Mouse (Mus musculus): Measurements from ENCODE around the gene Krt86. TPM values are rescaled to one million over a fixed set of nuclear protein-coding genes. Genes with fewer than 3 reads are reported as not detected.

The Krt86 gene
- total and polyA plus RNA-seq, 3 experiments = not detected

DNA sequence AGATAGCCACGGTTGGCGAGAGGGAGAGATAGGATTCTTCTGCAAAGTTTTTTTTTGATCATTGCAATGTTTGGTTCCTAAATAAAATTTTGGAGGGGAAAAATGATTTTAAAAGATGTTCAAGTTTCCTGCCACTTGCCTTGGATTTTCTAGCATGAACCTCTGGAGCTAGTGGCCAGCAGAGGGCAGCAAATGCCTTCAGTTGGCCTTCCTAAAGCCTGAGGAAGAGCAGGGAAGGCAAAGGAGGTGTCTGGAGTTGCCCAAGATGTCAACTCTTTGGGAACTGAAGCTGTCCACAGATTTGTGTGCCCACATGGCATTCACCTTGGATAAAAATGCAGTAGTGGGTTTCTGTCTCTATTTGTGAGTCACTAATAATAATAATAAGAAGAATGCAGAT is 46.5 kb downstream of the Krt86 start:
- H3K79me2 ChIP-seq (replicated peaks; ENCODE audit: control insufficient read depth, extremely low read depth, insufficient read depth, poor library complexity, severe bottlenecking) = no peaks in the 10 kb centered on the region

DNA sequence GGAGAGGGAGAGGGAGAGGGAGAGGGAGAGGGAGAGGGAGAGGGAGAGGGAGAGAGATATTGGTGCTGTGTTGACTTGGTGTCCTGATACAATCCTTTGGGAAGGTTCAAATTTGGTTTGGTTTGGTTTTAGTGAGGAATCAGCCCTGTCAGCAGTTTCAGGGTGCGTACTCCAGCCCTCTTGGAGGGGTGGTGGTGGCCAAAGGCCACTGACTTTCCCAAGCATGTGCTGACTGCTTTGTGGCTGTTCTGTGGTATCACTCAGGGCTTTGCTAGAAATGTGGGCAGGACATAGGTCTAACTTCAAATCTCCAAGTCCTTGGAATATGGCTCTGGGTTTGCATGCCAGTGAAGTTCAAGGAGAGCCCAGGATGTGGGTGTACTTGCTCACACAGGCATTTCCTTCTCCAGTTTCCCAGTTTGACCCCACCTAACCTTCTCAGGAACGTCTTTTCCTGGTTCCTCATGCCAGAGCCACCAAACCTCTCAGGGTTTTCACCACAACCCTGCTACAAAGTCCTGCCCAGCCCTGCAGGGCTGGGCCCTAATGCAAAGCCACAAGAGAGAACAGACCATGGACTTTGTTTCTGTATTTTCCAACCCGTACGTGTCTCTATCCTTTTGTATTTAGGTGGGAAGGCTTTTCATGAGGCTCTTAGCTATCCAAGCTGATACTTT is 49.4 kb downstream of the Krt86 start:
- Histone ChIP-seq H3K4me3 (replicated peaks in 1 of 3; ENCODE audit: low read depth in 2 of 3, low read length in 2 of 3, poor library complexity in 1 of 3) (no peak overlapping the region), H3K79me2 (replicated peaks; ENCODE audit: control insufficient read depth, extremely low read depth, insufficient read depth, poor library complexity, severe bottlenecking) (no peaks in the 10 kb centered on the region), H3K27ac (ENCODE audit: insufficient read depth, low read depth) (no peak overlapping the region), H3K9me3 (replicated peaks; ENCODE audit: low read length) (no peaks in the 10 kb centered on the region), H3K4me1 (ENCODE audit: control insufficient read depth in 1 of 2, insufficient read depth in 2 of 2) (no peaks in the 10 kb centered on the region), H3K9ac (ENCODE audit: insufficient read depth, low read depth) (no peak overlapping the region), H3K27me3 (replicated peaks) (peaks cover 91% of the 10 kb centered on the region), H3K4me2 (ENCODE audit: insufficient read depth, low read depth, poor library complexity, severe bottlenecking) (no peak overlapping the region), H3K36me3 (replicated peaks in 1 of 2; ENCODE audit: control insufficient read depth in 1 of 2, insufficient read depth in 1 of 2, low read length in 1 of 2) (no peaks in the 10 kb centered on the region)
- dilution Hi-C loops (cut with MboI; ENCODE audit: extremely low pct_ligation_motif_present, extremely low pct_unique_long_range_greater_than_20kb, low sequenced_read_pairs) (no loop called here), in situ Hi-C loops (cut with MboI; ENCODE audit: low pct_ligation_motif_present, low pct_unique_long_range_greater_than_20kb, low sequenced_read_pairs) (loop anchor here (10.0 kb wide), 1 partner anchor 452 kb away; no protein-coding TSS in a partner anchor)
- DNase-seq (ENCODE audit: extremely low read depth) = no peak
- TF ChIP-seq RAD21 (IDR thresholded peaks at IDR 0.05; ENCODE audit: low read depth, low read length) (no peak), ZKSCAN1 (IDR thresholded peaks at IDR 0.05; ENCODE audit: borderline replicate concordance, low read depth, low read length) (no peak), ELF1 (IDR thresholded peaks at IDR 0.05; ENCODE audit: low read depth, low read length) (no peak)

More for the DNA sequence above, 46.5 kb downstream of the Krt86 start:
- dilution Hi-C loops (cut with MboI; ENCODE audit: extremely low pct_ligation_motif_present, extremely low pct_unique_long_range_greater_than_20kb, low sequenced_read_pairs) (no loop called here), in situ Hi-C loops (cut with MboI; ENCODE audit: low pct_ligation_motif_present, low pct_unique_long_range_greater_than_20kb, low sequenced_read_pairs) (loop anchor here (10.0 kb wide), 1 partner anchor 455 kb away; no protein-coding TSS in a partner anchor)
- Histone ChIP-seq H3K9ac (ENCODE audit: insufficient read depth, low read depth) (no peak overlapping the region), H3K9me3 (replicated peaks; ENCODE audit: low read length) (peaks cover 4% of the 10 kb centered on the region), H3K4me3 (replicated peaks in 1 of 3; ENCODE audit: low read depth in 2 of 3, low read length in 2 of 3, poor library complexity in 1 of 3) (no peak overlapping the region), H3K4me1 (ENCODE audit: control insufficient read depth in 1 of 2, insufficient read depth in 2 of 2) (no peaks in the 10 kb centered on the region), H3K4me2 (ENCODE audit: insufficient read depth, low read depth, poor library complexity, severe bottlenecking) (no peak overlapping the region), H3K27me3 (replicated peaks) (peaks cover 73% of the 10 kb centered on the region), H3K27ac (ENCODE audit: insufficient read depth, low read depth) (no peak overlapping the region), H3K36me3 (replicated peaks in 1 of 2; ENCODE audit: control insufficient read depth in 1 of 2, insufficient read depth in 1 of 2, low read length in 1 of 2) (no peaks in the 10 kb centered on the region)
- TF ChIP-seq PAX5 (IDR thresholded peaks at IDR 0.05; ENCODE audit: low read length) (no peak), MYC (IDR thresholded peaks at IDR 0.05; ENCODE audit: low read depth, low read length) (peak; percentile 55; the same call in 1 of the 2 replicates), CTCF (conservative IDR thresholded peaks at IDR 0.05 in 1 of 2, IDR thresholded peaks at IDR 0.05 in 1 of 2; ENCODE audit: low read depth in 2 of 2, low read length in 2 of 2) (peak; percentile 42 to 89), SIN3A (IDR thresholded peaks at IDR 0.05; ENCODE audit: low read length) (no peak), MAX (IDR thresholded peaks at IDR 0.05; ENCODE audit: low read length) (no peak), E2F4 (IDR thresholded peaks at IDR 0.05; ENCODE audit: insufficient replicate concordance, low read depth, low read length) (no peak), SMC3 (IDR thresholded peaks at IDR 0.05; ENCODE audit: low read depth, low read length) (peak; percentile 84), UBTF (IDR thresholded peaks at IDR 0.05; ENCODE audit: low read depth, low read length) (no peak), ZNF384 (IDR thresholded peaks at IDR 0.05; ENCODE audit: low read depth, low read length) (no peak), RCOR1 (conservative IDR thresholded peaks at IDR 0.05; ENCODE audit: low read depth, low read length) (no peak), JUN (IDR thresholded peaks at IDR 0.05; ENCODE audit: insufficient read depth, low read depth, low read length) (no peak), CHD2 (IDR thresholded peaks at IDR 0.05; ENCODE audit: low read length) (no peak), POLR2A (IDR thresholded peaks at IDR 0.05; ENCODE audit: low read depth, low read length) (no peak), ZC3H11A (IDR thresholded peaks at IDR 0.05; ENCODE audit: low read depth, low read length) (peak; percentile 62), NRF1 (IDR thresholded peaks at IDR 0.05; ENCODE audit: low read depth, low read length) (no peak), KAT2A (IDR thresholded peaks at IDR 0.05; ENCODE audit: insufficient replicate concordance, low read length) (no peak), ELF1 (IDR thresholded peaks at IDR 0.05; ENCODE audit: low read depth, low read length) (no peak), ETS1 (conservative IDR thresholded peaks at IDR 0.05; ENCODE audit: low read depth, low read length) (no peak), ZKSCAN1 (IDR thresholded peaks at IDR 0.05; ENCODE audit: borderline replicate concordance, low read depth, low read length) (no peak), NELFE (IDR thresholded peaks at IDR 0.05; ENCODE audit: low read depth, low read length) (no peak; the same call in 1 of the 2 replicates), RAD21 (IDR thresholded peaks at IDR 0.05; ENCODE audit: low read depth, low read length) (peak; percentile 90)
- DNase-seq (ENCODE audit: extremely low read depth) = peak; percentile 63

Other genes starting within 250 kb of the Krt86 start
- gene Grasp, start 249.3 kb upstream of the Krt86 start, total RNA-seq (2012; rRNA removed) = 2.9 and 6.7 TPM in 2 replicates
- gene Grasp, start 249.3 kb upstream of the Krt86 start, total RNA-seq (2014; rRNA removed) = 1.4 and 2.3 TPM in 2 replicates
- 2.4 TPM in 2 replicates for gene Grasp, start 249.3 kb upstream of the Krt86 start, polyA plus RNA-seq (2012; ENCODE audit: insufficient read length, low read depth)
- 0.42 and 0.89 TPM in 2 replicates for gene Nr4a1, start 219.2 kb upstream of the Krt86 start, total RNA-seq (2012; rRNA removed)
- 0.57 and 0.60 TPM in 2 replicates for gene Nr4a1, start 219.2 kb upstream of the Krt86 start, total RNA-seq (2014; rRNA removed)
- 1.1 and 1.6 TPM in 2 replicates for gene Nr4a1, start 219.2 kb upstream of the Krt86 start, polyA plus RNA-seq (2012; ENCODE audit: insufficient read length, low read depth)
- gene Atg101, start 189.2 kb upstream of the Krt86 start, total RNA-seq (2012; rRNA removed) = 56.9 and 58.8 TPM in 2 replicates
- gene Atg101, start 189.2 kb upstream of the Krt86 start, total RNA-seq (2014; rRNA removed) = 61.2 and 61.3 TPM in 2 replicates
- 49.1 and 55.9 TPM in 2 replicates for gene Atg101, start 189.2 kb upstream of the Krt86 start, polyA plus RNA-seq (2012; ENCODE audit: insufficient read length, low read depth)
- 0.13 TPM in 1 of 2 replicates, not detected in the other for gene 6030408B16Rik, start 180.3 kb upstream of the Krt86 start, total RNA-seq (2012; rRNA removed)
- 0.17 and 0.20 TPM in 2 replicates for gene 6030408B16Rik, start 180.3 kb upstream of the Krt86 start, total RNA-seq (2014; rRNA removed)
- not detected in 2 replicates for gene 6030408B16Rik, start 180.3 kb upstream of the Krt86 start, polyA plus RNA-seq (2012; ENCODE audit: insufficient read length, low read depth)
- gene Krt80, start 103.3 kb upstream of the Krt86 start, total RNA-seq (2012; rRNA removed) = not detected in 2 replicates
- not detected in 2 replicates for gene Krt80, start 103.3 kb upstream of the Krt86 start, total RNA-seq (2014; rRNA removed)
- gene Krt80, start 103.3 kb upstream of the Krt86 start, polyA plus RNA-seq (2012; ENCODE audit: insufficient read length, low read depth) = 0.20 TPM in 1 of 2 replicates, not detected in the other
- 0.55 TPM in 2 replicates for gene Krt7, start 62.4 kb upstream of the Krt86 start, total RNA-seq (2012; rRNA removed)
- gene Krt7, start 62.4 kb upstream of the Krt86 start, total RNA-seq (2014; rRNA removed) = 0.46 and 0.81 TPM in 2 replicates
- 2.5 and 4.1 TPM in 2 replicates for gene Krt7, start 62.4 kb upstream of the Krt86 start, polyA plus RNA-seq (2012; ENCODE audit: insufficient read length, low read depth)
- gene Krt87, start 34.7 kb upstream of the Krt86 start, total RNA-seq (2012; rRNA removed) = 0.08 TPM in 1 of 2 replicates, not detected in the other
- not detected in 2 replicates for gene Krt87, start 34.7 kb upstream of the Krt86 start, total RNA-seq (2014; rRNA removed)
- gene Krt87, start 34.7 kb upstream of the Krt86 start, polyA plus RNA-seq (2012; ENCODE audit: insufficient read length, low read depth) = 0.11 and 0.16 TPM in 2 replicates
- not detected in 2 replicates for gene Krt88, start 25.7 kb upstream of the Krt86 start, total RNA-seq (2012; rRNA removed)
- gene Krt88, start 25.7 kb upstream of the Krt86 start, total RNA-seq (2014; rRNA removed) = not detected in 2 replicates
- gene Krt88, start 25.7 kb upstream of the Krt86 start, polyA plus RNA-seq (2012; ENCODE audit: insufficient read length, low read depth) = not detected in 2 replicates
- gene Krt81, start 9.7 kb upstream of the Krt86 start, total RNA-seq (2012; rRNA removed) = not detected in 2 replicates
- not detected in 2 replicates for gene Krt81, start 9.7 kb upstream of the Krt86 start, total RNA-seq (2014; rRNA removed)
- gene Krt81, start 9.7 kb upstream of the Krt86 start, polyA plus RNA-seq (2012; ENCODE audit: insufficient read length, low read depth) = not detected in 2 replicates
- gene Krt83, start 18.0 kb downstream of the Krt86 start, total RNA-seq (2012; rRNA removed) = not detected in 2 replicates
- not detected in 2 replicates for gene Krt83, start 18.0 kb downstream of the Krt86 start, total RNA-seq (2014; rRNA removed)
- not detected in 2 replicates for gene Krt83, start 18.0 kb downstream of the Krt86 start, polyA plus RNA-seq (2012; ENCODE audit: insufficient read length, low read depth)
- not detected in 2 replicates for gene Gm49425, start 43.8 kb downstream of the Krt86 start, total RNA-seq (2012; rRNA removed)
- gene Gm49425, start 43.8 kb downstream of the Krt86 start, total RNA-seq (2014; rRNA removed) = not detected in 2 replicates
- not detected in 2 replicates for gene Gm49425, start 43.8 kb downstream of the Krt86 start, polyA plus RNA-seq (2012; ENCODE audit: insufficient read length, low read depth)
- not detected in 2 replicates for gene Krt84, start 59.3 kb downstream of the Krt86 start, total RNA-seq (2012; rRNA removed)
- gene Krt84, start 59.3 kb downstream of the Krt86 start, total RNA-seq (2014; rRNA removed) = not detected in 2 replicates
- not detected in 2 replicates for gene Krt84, start 59.3 kb downstream of the Krt86 start, polyA plus RNA-seq (2012; ENCODE audit: insufficient read length, low read depth)
- gene Krt82, start 77.2 kb downstream of the Krt86 start, total RNA-seq (2012; rRNA removed) = not detected in 2 replicates
- gene Krt82, start 77.2 kb downstream of the Krt86 start, total RNA-seq (2014; rRNA removed) = not detected in 2 replicates
- not detected in 2 replicates for gene Krt82, start 77.2 kb downstream of the Krt86 start, polyA plus RNA-seq (2012; ENCODE audit: insufficient read length, low read depth)
- gene Krt90, start 89.5 kb downstream of the Krt86 start, total RNA-seq (2012; rRNA removed) = not detected in 2 replicates
- not detected in 2 replicates for gene Krt90, start 89.5 kb downstream of the Krt86 start, total RNA-seq (2014; rRNA removed)
- not detected in 2 replicates for gene Krt90, start 89.5 kb downstream of the Krt86 start, polyA plus RNA-seq (2012; ENCODE audit: insufficient read length, low read depth)
- not detected in 2 replicates for gene Krt75, start 100.4 kb downstream of the Krt86 start, total RNA-seq (2012; rRNA removed)
- not detected in 2 replicates for gene Krt75, start 100.4 kb downstream of the Krt86 start, total RNA-seq (2014; rRNA removed)
- gene Krt75, start 100.4 kb downstream of the Krt86 start, polyA plus RNA-seq (2012; ENCODE audit: insufficient read length, low read depth) = not detected in 2 replicates
- not detected in 2 replicates for gene Gm5414, start 154.7 kb downstream of the Krt86 start, total RNA-seq (2012; rRNA removed)
- not detected in 2 replicates for gene Gm5414, start 154.7 kb downstream of the Krt86 start, total RNA-seq (2014; rRNA removed)
- gene Gm5414, start 154.7 kb downstream of the Krt86 start, polyA plus RNA-seq (2012; ENCODE audit: insufficient read length, low read depth) = not detected in 2 replicates
- not detected in 2 replicates for gene Gm5478, start 173.9 kb downstream of the Krt86 start, total RNA-seq (2012; rRNA removed)
- not detected in 2 replicates for gene Gm5478, start 173.9 kb downstream of the Krt86 start, total RNA-seq (2014; rRNA removed)
- gene Gm5478, start 173.9 kb downstream of the Krt86 start, polyA plus RNA-seq (2012; ENCODE audit: insufficient read length, low read depth) = not detected in 2 replicates
- not detected in 2 replicates for gene Krt6b, start 206.8 kb downstream of the Krt86 start, total RNA-seq (2012; rRNA removed)
- not detected in 2 replicates for gene Krt6b, start 206.8 kb downstream of the Krt86 start, total RNA-seq (2014; rRNA removed)
- gene Krt6b, start 206.8 kb downstream of the Krt86 start, polyA plus RNA-seq (2012; ENCODE audit: insufficient read length, low read depth) = not detected in 2 replicates
- not detected in 2 replicates for gene Krt6a, start 220.8 kb downstream of the Krt86 start, total RNA-seq (2012; rRNA removed)
- not detected in 2 replicates for gene Krt6a, start 220.8 kb downstream of the Krt86 start, total RNA-seq (2014; rRNA removed)
- gene Krt6a, start 220.8 kb downstream of the Krt86 start, polyA plus RNA-seq (2012; ENCODE audit: insufficient read length, low read depth) = not detected in 2 replicates
- gene Krt5, start 239.4 kb downstream of the Krt86 start, total RNA-seq (2012; rRNA removed) = not detected in 2 replicates
- gene Krt5, start 239.4 kb downstream of the Krt86 start, total RNA-seq (2014; rRNA removed) = not detected in 2 replicates
- not detected in 2 replicates for gene Krt5, start 239.4 kb downstream of the Krt86 start, polyA plus RNA-seq (2012; ENCODE audit: insufficient read length, low read depth)

All from CH12.LX (cell line).